Mouse (Mus musculus) CD4-positive helper T cell, adult 2 months (primary cell): ENCODE measurements around the gene Olfr586.

Experiments used
- DNase-seq: peaks from one replicate; pipeline ENCODE4 v3.0.0-alpha.2; 2012; ENCODE audit warnings: low read depth, missing footprints, low spot score

Gene Olfr586

GRCm38 (mm10) chr7:103125538-103125937, at the start of gene Olfr586:
Gene Olfr586, minus strand, starts transcription at chr7:103125638.
- DNase-seq = no peak

- no peak for DNase-seq
Measured at GRCm38 (mm10) chr7:103169697-103170096, 44.3 kb upstream of the Olfr586 start.

- no peak for DNase-seq
Measured at GRCm38 (mm10) chr7:103156256-103156655, 30.8 kb upstream of the Olfr586 start, which contains the start of gene Olfr589. Gene Olfr589, minus strand, starts transcription at chr7:103156356.

- DNase-seq = no peak
Measured at GRCm38 (mm10) chr7:103140579-103140978, 15.1 kb upstream of the Olfr586 start, which contains the start of gene Olfr588-ps1. Gene Olfr588-ps1, plus strand, starts transcription at chr7:103140879.

- DNase-seq = no peak
Measured at GRCm38 (mm10) chr7:103119406-103119805, 6.0 kb downstream of the Olfr586 start.

- DNase-seq = no peak
Measured at GRCm38 (mm10) chr7:103097420-103097819, 28.0 kb downstream of the Olfr586 start, which contains the start of gene Olfr585. Gene Olfr585, plus strand, starts transcription at chr7:103097720.

- DNase-seq = no peak
Measured at GRCm38 (mm10) chr7:103081585-103081984, 43.9 kb downstream of the Olfr586 start, which contains the start of gene Olfr584. Gene Olfr584, plus strand, starts transcription at chr7:103081885.
